Mouse (Mus musculus): Measurements from ENCODE around the gene Tmem94.

GRCm38 (mm10) chr11:115837606-115838345, 72.5 kb downstream of the Tmem94 start:
- TF ChIP-seq CTCF (IDR thresholded peaks at IDR 0.05; ENCODE audit: extremely low read depth, insufficient read depth, insufficient read length, insufficient replicate concordance) = no peak
- no peak for TF ChIP-seq POLR2A (IDR thresholded peaks at IDR 0.05; ENCODE audit: low read depth, low read length)
